Mouse (Mus musculus) thymus, adult 2 months (tissue): ENCODE measurements around the gene Psmc4.

Experiments used
- CTCF ChIP-seq: fragments of 200-500 bp; IDR thresholded peaks from 2 replicates; pipeline ENCODE4 v1.5.1; 2012; ENCODE audit warnings: mild to moderate bottlenecking, control low read depth, low read length, moderate library complexity, borderline replicate concordance; ENCODE audit not compliant: control insufficient read depth, poor library complexity, insufficient read depth; ENCODE audit errors: extremely low read depth
- POLR2A ChIP-seq: fragments of 200-500 bp; IDR thresholded peaks from 2 replicates; pipeline ENCODE4 v1.6.1; 2012; ENCODE audit warnings: mild to moderate bottlenecking, low read length, control low read depth, moderate library complexity; ENCODE audit not compliant: control insufficient read depth, poor library complexity, insufficient read depth; ENCODE audit errors: extremely low read depth

DNA sequence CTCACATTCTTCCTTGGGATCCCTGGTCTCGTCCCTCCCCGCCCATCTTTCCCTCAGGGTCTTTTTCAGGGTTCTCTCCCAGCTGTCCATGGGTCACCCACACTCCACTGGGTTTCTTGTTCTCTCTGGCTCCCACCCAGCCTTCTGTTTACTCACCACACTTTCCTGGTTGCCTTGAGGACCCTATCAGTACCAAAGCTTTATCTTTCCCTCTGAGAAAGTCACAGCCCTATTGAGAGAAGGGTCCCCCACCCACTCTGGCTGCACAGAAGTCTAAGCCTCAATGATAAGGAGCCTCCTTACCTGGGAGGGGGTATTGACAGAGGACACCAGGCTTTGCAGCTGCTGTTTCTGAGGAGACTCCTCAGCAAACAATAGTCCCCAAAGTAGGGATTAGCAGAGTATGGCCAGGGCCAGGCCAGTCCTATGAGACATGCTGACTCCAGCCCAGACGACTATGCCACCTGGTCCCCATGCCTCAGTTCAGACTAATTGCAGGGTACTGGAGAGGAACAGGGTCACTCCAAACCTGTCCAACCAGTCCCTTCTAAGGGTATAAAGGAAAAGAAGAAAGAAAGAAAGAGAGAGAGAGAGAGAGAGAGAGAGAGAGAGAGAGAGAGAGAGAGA lies 19.8 kb upstream of the Psmc4 start:
- no peak for TF ChIP-seq CTCF
- no peak for TF ChIP-seq POLR2A
